Mouse (Mus musculus) testis, adult 2 months (tissue): ENCODE data around the gene Ranbp10.

ENCODE experiments used
- CTCF ChIP-seq: fragments of 200-500 bp; IDR thresholded peaks from 2 replicates; pipeline ENCODE4 v1.5.1; 2012; ENCODE audit warnings: low read depth, mild to moderate bottlenecking, inconsistent platforms, low read length, moderate library complexity; ENCODE audit not compliant: control insufficient read depth, insufficient read depth, insufficient replicate concordance
- POLR2A ChIP-seq: fragments of 200-500 bp; IDR thresholded peaks from 2 replicates; pipeline ENCODE4 v1.6.1; 2012; ENCODE audit warnings: low read depth, mild to moderate bottlenecking, inconsistent platforms, low read length, moderate library complexity; ENCODE audit not compliant: control insufficient read depth

DNA sequence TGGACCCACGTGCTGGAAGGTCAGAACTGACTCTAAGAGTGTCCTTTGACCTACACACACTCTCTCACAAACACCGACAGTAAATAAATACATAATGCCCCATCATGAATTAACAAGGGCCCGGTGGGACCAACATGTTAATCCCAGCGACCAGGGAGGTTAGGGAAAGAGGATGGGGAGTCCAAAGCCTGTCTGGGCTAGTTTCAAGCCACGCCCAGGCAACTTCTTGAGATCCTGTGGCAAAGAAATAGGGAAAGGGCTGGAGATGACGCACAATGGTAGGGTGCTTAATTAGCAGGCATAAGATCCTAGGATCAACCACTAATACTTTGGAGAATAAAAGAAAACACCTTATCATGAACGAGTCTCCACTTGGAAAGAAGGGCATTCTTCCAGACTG is 23.5 kb upstream of the Ranbp10 start:
- TF ChIP-seq CTCF (no peak), POLR2A (no peak)
